Mouse (Mus musculus) olfactory bulb, adult 2 months (tissue): Measurements from ENCODE around the gene Agpat1.

Source experiments
- CTCF ChIP-seq: fragments of 200-500 bp; IDR thresholded peaks from 2 replicates; pipeline ENCODE4 v1.5.1; 2012; ENCODE audit warnings: low read depth, mild to moderate bottlenecking, low read length, moderate library complexity; ENCODE audit not compliant: insufficient read depth
- POLR2A ChIP-seq: fragments of 200-500 bp; IDR thresholded peaks from 2 replicates; pipeline ENCODE4 v1.6.1; 2012; ENCODE audit warnings: mild to moderate bottlenecking, low read depth, low read length, moderate library complexity; ENCODE audit not compliant: insufficient read depth

DNA sequence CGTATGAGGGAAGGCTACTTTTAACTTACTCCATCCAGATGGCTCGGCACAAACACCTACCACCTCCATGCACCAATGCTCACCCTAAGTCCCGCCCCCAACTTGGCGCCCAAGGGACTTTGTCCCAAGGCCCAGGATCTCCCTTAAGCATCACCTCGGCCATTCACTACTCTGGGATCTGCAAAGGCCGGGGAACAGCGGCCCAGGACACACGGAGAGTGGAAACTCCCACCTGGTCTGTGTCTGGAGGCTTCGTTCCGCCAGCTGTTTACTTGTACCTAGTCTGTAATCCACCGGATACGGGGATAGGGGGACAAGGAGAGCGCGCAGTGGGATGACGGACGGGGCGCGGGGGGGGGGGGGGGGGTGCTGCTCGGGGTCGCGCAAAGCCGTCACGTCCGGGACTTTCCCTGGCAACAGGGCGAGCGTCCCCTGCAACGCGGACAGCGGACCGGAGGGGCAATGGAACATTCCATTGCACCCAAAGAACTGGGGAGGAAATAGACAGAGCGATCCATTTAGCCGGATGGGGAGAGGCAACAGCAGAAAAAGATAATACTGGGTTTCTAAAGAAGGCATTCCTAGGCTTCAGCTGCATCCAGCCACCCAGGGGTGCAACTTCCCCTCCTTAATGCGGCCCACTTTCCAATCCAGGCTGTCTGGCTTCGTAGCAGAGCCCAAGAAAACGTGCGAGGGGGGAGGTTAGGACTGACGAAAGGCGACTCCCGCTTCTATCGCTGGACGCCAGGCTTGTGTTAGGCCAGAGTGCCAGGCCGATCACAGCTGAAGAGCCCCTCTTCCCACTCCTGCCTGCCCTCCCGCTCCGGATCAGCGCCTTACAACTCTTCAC lies 23.3 kb downstream of the Agpat1 start:
- TF ChIP-seq POLR2A, result no peak; the same call in none of the 2 replicates
- TF ChIP-seq CTCF, result 0 out of 2 replicates have a peak, but pooled peaks have one; percentile 2
